Mouse (Mus musculus): ENCODE measurements at regions not wholly inside any gene's neighbourhood (a gene's known extent, or its start where the extent isn't known, plus 50 kb on each side); places are given as distances from the start of the nearest gene placed in this dataset.
A peak's percentile ranks its signal among the peaks of the same experiment; 100 is the strongest.

- DNase-seq, result no peak
These were observed 79.2 kb downstream of the 1700020N01Rik start for GRCm38 (mm10) chr10:21672171-21672570.

GRCm38 (mm10) chr10:21672666-21673065 lies 79.7 kb downstream of the 1700020N01Rik start:
- DNase-seq, result no peak

DNA sequence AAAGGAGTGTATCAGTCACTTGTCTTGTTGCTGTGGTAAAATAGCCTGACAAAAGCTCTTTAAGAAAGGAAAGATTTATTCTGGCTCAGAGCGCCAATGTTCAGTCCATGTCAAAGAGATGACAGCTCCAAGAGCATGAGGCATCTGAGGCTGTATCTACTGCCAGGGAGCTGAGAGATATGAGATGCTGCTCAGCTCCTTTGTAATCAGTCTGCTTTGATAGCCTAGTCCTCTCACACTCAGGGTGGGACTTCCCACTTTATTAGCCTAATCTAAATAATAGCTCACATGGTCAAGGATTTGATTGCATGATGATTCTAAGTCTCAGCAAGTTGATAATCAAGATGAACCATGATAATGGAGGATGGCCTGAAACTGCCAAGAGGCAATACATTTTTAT lies 80.9 kb downstream of the 1700020N01Rik start:
- no peak for DNase-seq

DNA sequence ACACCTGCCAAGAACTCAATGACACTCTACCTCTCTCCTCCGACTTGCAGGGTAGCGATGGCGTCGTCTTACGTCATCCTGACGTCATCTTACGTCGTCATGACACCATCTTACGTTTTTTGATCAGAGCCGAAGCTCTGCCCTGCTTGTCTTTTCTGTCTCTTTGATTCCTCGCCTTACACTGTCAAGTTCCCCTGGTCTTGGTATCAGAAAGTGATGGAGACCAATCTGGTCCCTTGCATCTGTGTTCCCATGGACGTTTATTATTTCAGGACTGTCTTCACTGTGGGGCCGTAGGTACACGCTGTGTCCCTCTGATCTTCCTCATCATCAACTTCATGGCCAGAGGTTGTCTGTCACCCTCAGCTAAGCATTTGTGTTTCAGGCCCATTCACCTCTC lies 82.8 kb downstream of the 1700020N01Rik start:
- DNase-seq, result no peak

DNA sequence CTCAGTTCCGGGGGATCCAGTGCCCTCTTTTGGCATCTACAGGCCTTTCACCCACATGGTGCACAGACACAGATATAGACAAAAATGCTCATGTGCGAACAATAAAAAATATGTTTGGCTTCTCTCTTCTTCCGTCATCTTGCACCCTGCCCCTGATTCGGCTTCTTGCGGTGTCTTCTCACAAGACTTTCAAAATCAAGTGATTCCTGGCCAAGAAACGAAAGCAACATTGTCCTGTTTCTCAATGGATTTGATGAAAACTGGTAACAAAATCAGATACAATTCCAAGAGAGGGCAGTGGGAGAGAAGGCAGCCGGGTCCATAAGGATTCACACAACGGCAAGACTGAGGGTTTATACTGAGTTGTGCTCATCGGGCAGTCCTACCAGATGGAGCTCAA lies 85.0 kb downstream of the 1700020N01Rik start:
- DNase-seq, result no peak

DNA sequence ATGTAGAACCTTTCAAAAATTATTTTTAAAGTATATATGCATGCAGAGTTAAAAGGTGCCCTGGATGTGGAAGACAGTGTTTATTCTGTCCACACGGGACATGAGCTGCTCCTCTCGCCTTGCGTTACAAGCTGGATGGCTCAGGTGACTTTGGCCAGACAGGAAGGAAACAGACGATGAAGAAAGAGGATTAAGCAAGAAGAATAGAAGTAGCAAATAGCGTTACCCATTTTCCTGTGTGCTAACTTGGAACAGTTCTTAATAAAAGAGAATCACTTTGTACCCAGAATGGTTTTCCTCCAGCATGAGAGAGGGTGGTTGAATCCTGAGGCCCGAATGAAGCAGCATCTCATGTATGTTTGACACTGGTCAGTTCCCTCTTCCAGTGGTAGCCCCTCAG lies 85.4 kb downstream of the 1700020N01Rik start:
- DNase-seq, result no peak

GRCm38 (mm10) chr10:21678811-21679451 lies 86.0 kb downstream of the 1700020N01Rik start:
- DNase-seq, result peak; percentile 48 to 83

- no peak for DNase-seq
These were observed 87.8 kb downstream of the 1700020N01Rik start for GRCm38 (mm10) chr10:21680789-21681188.

GRCm38 (mm10) chr10:21684286-21685013 lies 91.5 kb downstream of the 1700020N01Rik start:
- DNase-seq, result peak; percentile 45 to 54

DNA sequence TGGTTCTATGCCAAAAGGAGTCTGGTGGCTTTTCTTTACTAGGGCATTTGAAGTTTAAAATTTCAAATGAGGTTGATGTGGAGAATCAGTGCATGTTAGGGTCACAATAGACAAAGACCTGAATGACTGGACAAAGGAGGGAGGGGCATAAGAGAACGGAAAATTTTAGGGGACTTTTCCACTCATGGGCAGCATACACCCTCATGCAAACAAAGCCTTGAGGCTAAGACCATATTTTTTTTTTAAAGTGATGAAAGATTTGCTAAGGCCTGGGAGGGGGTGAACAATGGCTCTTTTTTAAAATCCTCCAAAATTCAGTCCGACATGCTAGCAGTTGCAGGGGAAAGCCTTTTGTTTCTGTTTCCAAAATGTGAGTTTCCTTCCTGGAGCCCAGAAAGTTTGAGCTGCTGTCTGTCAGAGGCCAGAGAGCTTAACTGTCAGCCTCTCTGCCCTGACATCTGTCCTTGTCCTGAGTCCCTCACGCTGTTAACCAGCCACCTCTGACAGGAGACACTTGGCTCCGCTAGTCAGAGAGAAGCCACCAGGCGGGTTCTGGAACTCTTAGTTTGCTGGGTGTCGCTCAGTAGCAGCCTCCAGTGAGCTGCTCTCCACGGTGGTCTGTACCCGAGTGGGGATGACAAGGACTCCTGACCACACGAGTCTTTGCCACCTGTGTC lies 92.3 kb downstream of the 1700020N01Rik start:
- peak; percentile 70 to 78 for DNase-seq

- DNase-seq, result peak; percentile 38 to 59
These were observed 93.1 kb downstream of the 1700020N01Rik start for GRCm38 (mm10) chr10:21686060-21686459.

DNA sequence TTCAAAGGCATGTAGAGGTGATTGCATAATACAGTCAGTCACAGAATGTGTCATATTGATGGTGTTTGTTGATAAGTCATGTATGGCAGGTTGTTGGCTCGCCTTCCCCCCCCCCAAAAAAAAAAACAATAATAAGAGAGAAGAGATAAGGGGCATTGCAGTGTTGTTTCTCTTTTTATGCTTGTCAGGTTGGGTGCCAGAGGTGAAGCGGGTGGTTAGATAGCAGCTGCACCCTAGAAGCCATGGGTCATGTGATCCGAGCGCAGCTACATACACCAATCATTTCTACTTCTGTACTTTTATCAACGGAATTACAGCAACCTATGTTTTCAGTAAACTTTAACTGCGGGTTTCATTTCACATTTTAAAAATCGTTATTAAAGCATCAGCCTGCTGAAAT lies 94.5 kb downstream of the 1700020N01Rik start:
- DNase-seq, result no peak

- DNase-seq, result no peak
These were observed 95.6 kb downstream of the 1700020N01Rik start for GRCm38 (mm10) chr10:21688513-21688912.

DNA sequence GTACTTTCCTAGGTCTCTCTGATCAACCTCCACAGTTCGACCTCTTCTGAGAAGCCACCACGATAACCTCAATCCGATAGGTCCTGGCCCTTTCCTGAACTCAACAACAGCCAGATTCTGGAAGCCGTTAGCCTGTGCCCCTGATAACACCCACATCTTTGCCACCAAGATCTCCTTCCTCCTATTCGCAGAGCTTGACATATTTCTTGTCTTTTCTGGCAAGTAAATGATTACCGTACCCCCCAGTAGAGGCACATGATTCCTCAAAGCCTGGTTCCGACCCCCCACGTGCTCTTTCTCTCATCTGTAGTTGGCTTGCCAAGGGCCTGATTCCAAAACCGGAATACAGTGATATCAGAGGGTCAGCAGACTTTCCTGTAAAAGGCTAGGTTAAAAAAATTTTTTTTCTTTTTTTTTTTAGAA lies 96.9 kb downstream of the 1700020N01Rik start:
- DNase-seq, result no peak

- peak in 1 of 2 experiments; percentile 13 for DNase-seq
These were observed 102.2 kb downstream of the 1700020N01Rik start for GRCm38 (mm10) chr10:21695185-21695584.

- DNase-seq, result no peak
These were observed 103.7 kb downstream of the 1700020N01Rik start for GRCm38 (mm10) chr10:21696671-21697070.

GRCm38 (mm10) chr10:21701580-21701979 lies 108.6 kb downstream of the 1700020N01Rik start:
- DNase-seq, result peak; percentile 34 to 64

GRCm38 (mm10) chr10:21702134-21702533 lies 109.2 kb downstream of the 1700020N01Rik start:
- DNase-seq, result no peak

DNA sequence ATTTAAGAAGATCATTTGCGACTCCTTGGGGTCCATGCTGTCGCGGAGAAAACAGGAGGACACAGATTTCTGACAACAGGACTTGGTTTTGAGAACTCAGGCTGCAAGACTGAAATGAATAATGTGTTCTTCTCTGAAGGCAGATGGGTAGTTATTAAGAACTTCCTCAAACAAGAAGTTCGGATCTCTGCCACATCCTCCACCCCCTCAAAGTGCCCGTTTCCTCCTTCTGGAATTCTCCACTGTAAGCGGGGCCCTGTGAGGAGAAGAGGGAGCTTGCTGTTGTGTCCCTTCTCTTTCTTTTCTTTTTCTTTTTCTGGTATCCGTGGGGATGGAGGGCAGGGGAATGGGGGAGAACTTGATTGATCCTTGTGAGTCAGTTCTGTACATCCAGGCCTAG lies 118.9 kb downstream of the 1700020N01Rik start:
- peak in 1 of 2 experiments; percentile 25 for DNase-seq

- DNase-seq, result no peak
These were observed 119.9 kb downstream of the 1700020N01Rik start for GRCm38 (mm10) chr10:21712828-21713227.

- no peak for DNase-seq
These were observed 122.5 kb downstream of the 1700020N01Rik start for GRCm38 (mm10) chr10:21715436-21715835.

DNA sequence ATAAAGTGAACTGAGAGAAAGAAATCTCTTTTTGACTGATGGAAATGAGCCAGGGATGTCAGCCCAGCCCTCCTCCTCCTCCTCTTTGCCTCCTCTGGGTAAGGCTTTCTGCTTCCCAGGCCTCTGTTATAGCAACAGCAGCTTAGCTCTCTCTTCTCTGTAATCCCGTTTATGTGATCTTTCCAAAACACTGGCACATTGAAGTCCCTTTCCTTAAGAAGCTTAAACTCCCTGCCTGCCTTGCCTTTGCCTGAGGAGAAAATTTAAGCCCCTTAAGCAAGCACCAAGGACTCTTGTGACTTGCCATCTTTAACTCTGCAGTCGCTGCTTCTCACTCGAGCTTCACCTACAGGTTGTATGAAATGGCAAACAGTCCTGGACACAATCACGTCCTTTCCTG lies 125.2 kb downstream of the 1700020N01Rik start:
- DNase-seq, result no peak

- DNase-seq, result peak; percentile 45 to 68
These were observed 131.4 kb downstream of the 1700020N01Rik start for GRCm38 (mm10) chr10:21724351-21724750.

Measured in heart, adult 18-20 months (tissue).